Mouse (Mus musculus): Measurements from ENCODE around the gene Hhatl. TPM values are rescaled to one million over a fixed set of nuclear protein-coding genes. Genes with fewer than 3 reads are reported as not detected.

The Hhatl gene
- polyA plus RNA-seq, 1 experiment from 2014 or later, result not detected

- Histone ChIP-seq H3K27ac (replicated peaks; ENCODE audit: low read depth, low read length) (no peak overlapping the region), H3K27me3 (ENCODE audit: control insufficient read depth, insufficient read depth, low read length) (no peaks in the 10 kb centered on the region), H3K4me2 (ENCODE audit: low read depth, low read length) (no peak overlapping the region), H3K9ac (replicated peaks; ENCODE audit: low read length) (no peak overlapping the region), H3K4me1 (ENCODE audit: control insufficient read depth, insufficient read depth, low read length) (no peaks in the 10 kb centered on the region), H3K4me3 (ENCODE audit: low read depth, low read length) (no peak overlapping the region), H3K36me3 (replicated peaks; ENCODE audit: control insufficient read depth, insufficient read depth, low read depth, low read length) (no peaks in the 10 kb centered on the region), H3K9me3 (replicated peaks; ENCODE audit: control insufficient read depth, low read length) (no peaks in the 10 kb centered on the region)
- WGBS, result 74% methylated on average over 9 of the region's 9 CpGs
- DNase-seq (ENCODE audit: low spot score) (no peak), ATAC-seq (replicated peaks; ENCODE audit: insufficient number of reproducible peaks, low FRiP score, low TSS enrichment, low read depth) (no peak)
These were observed 26.9 kb upstream of the Hhatl start for GRCm38 (mm10) chr9:121819073-121819770.

- no peaks in the 10 kb centered on the region for H3K36me3 ChIP-seq (replicated peaks; ENCODE audit: control insufficient read depth, insufficient read depth, low read depth, low read length)
- no peak for ATAC-seq (replicated peaks; ENCODE audit: insufficient number of reproducible peaks, low FRiP score, low TSS enrichment, low read depth)
- no peak overlapping the region for H3K4me2 ChIP-seq (ENCODE audit: low read depth, low read length)
- WGBS, result 65% methylated on average over 6 of the region's 6 CpGs
- no peak overlapping the region for H3K9ac ChIP-seq (replicated peaks; ENCODE audit: low read length)
- no peaks in the 10 kb centered on the region for H3K27me3 ChIP-seq (ENCODE audit: control insufficient read depth, insufficient read depth, low read length)
- no peak overlapping the region for H3K4me3 ChIP-seq (ENCODE audit: low read depth, low read length)
- H3K4me1 ChIP-seq (ENCODE audit: control insufficient read depth, insufficient read depth, low read length), result no peaks in the 10 kb centered on the region
- no peaks in the 10 kb centered on the region for H3K9me3 ChIP-seq (replicated peaks; ENCODE audit: control insufficient read depth, low read length)
- no peak for DNase-seq (ENCODE audit: low spot score)
- H3K27ac ChIP-seq (replicated peaks; ENCODE audit: low read depth, low read length), result no peak overlapping the region
These were observed 22.9 kb upstream of the Hhatl start for GRCm38 (mm10) chr9:121815183-121815582.

- Histone ChIP-seq H3K36me3 (replicated peaks; ENCODE audit: control insufficient read depth, insufficient read depth, low read depth, low read length) (no peaks in the 10 kb centered on the region), H3K4me1 (ENCODE audit: control insufficient read depth, insufficient read depth, low read length) (no peaks in the 10 kb centered on the region; the same call in 1 of the 2 replicates), H3K4me2 (ENCODE audit: low read depth, low read length) (no peak overlapping the region), H3K9me3 (replicated peaks; ENCODE audit: control insufficient read depth, low read length) (no peaks in the 10 kb centered on the region), H3K27me3 (ENCODE audit: control insufficient read depth, insufficient read depth, low read length) (no peaks in the 10 kb centered on the region), H3K9ac (replicated peaks; ENCODE audit: low read length) (no peak overlapping the region), H3K27ac (replicated peaks; ENCODE audit: low read depth, low read length) (no peak overlapping the region), H3K4me3 (ENCODE audit: low read depth, low read length) (no peak overlapping the region)
- DNase-seq (ENCODE audit: low spot score), result no peak
- no peak for ATAC-seq (replicated peaks; ENCODE audit: insufficient number of reproducible peaks, low FRiP score, low TSS enrichment, low read depth)
- WGBS, result 18% methylated on average over 15 of the region's 15 CpGs
These were observed 17.9 kb upstream of the Hhatl start for GRCm38 (mm10) chr9:121810081-121810821.

- H3K9me3 ChIP-seq (replicated peaks; ENCODE audit: control insufficient read depth, low read length), result no peaks in the 10 kb centered on the region
- ATAC-seq (replicated peaks; ENCODE audit: insufficient number of reproducible peaks, low FRiP score, low TSS enrichment, low read depth) (no peak), DNase-seq (ENCODE audit: low spot score) (no peak)
- no peak overlapping the region for H3K9ac ChIP-seq (replicated peaks; ENCODE audit: low read length)
- no peaks in the 10 kb centered on the region for H3K36me3 ChIP-seq (replicated peaks; ENCODE audit: control insufficient read depth, insufficient read depth, low read depth, low read length)
- no peaks in the 10 kb centered on the region for H3K27me3 ChIP-seq (ENCODE audit: control insufficient read depth, insufficient read depth, low read length)
- WGBS, result 44% methylated on average over 3 of the region's 3 CpGs
- no peaks in the 10 kb centered on the region; the same call in 1 of the 2 replicates for H3K4me1 ChIP-seq (ENCODE audit: control insufficient read depth, insufficient read depth, low read length)
- no peak overlapping the region for H3K4me3 ChIP-seq (ENCODE audit: low read depth, low read length)
- no peak overlapping the region for H3K27ac ChIP-seq (replicated peaks; ENCODE audit: low read depth, low read length)
- H3K4me2 ChIP-seq (ENCODE audit: low read depth, low read length), result no peak overlapping the region
These were observed 16.2 kb upstream of the Hhatl start for GRCm38 (mm10) chr9:121808511-121808910.

GRCm38 (mm10) chr9:121807947-121808346 is 15.6 kb upstream of the Hhatl start:
- Histone ChIP-seq H3K36me3 (replicated peaks; ENCODE audit: control insufficient read depth, insufficient read depth, low read depth, low read length) (no peaks in the 10 kb centered on the region), H3K27me3 (ENCODE audit: control insufficient read depth, insufficient read depth, low read length) (no peaks in the 10 kb centered on the region), H3K9me3 (replicated peaks; ENCODE audit: control insufficient read depth, low read length) (no peaks in the 10 kb centered on the region), H3K4me3 (ENCODE audit: low read depth, low read length) (no peak overlapping the region), H3K9ac (replicated peaks; ENCODE audit: low read length) (no peak overlapping the region; the same call in 1 of the 2 replicates), H3K27ac (replicated peaks; ENCODE audit: low read depth, low read length) (no peak overlapping the region), H3K4me2 (ENCODE audit: low read depth, low read length) (no peak overlapping the region), H3K4me1 (ENCODE audit: control insufficient read depth, insufficient read depth, low read length) (no peaks in the 10 kb centered on the region; the same call in 1 of the 2 replicates)
- no peak for DNase-seq (ENCODE audit: low spot score)
- ATAC-seq (replicated peaks; ENCODE audit: insufficient number of reproducible peaks, low FRiP score, low TSS enrichment, low read depth), result no peak
- 60% methylated on average over 7 of the region's 7 CpGs for whole genome bisulfite sequencing

- no peaks in the 10 kb centered on the region for H3K36me3 ChIP-seq (replicated peaks; ENCODE audit: control insufficient read depth, insufficient read depth, low read depth, low read length)
- no peak overlapping the region for H3K27ac ChIP-seq (replicated peaks; ENCODE audit: low read depth, low read length)
- no peak for DNase-seq (ENCODE audit: low spot score)
- no peaks in the 10 kb centered on the region for H3K9me3 ChIP-seq (replicated peaks; ENCODE audit: control insufficient read depth, low read length)
- H3K4me2 ChIP-seq (ENCODE audit: low read depth, low read length), result no peak overlapping the region
- WGBS, result 48% methylated on average over 1 of the region's 1 CpGs
- no peak overlapping the region for H3K9ac ChIP-seq (replicated peaks; ENCODE audit: low read length)
- H3K4me1 ChIP-seq (ENCODE audit: control insufficient read depth, insufficient read depth, low read length), result no peaks in the 10 kb centered on the region; the same call in 1 of the 2 replicates
- no peak overlapping the region for H3K4me3 ChIP-seq (ENCODE audit: low read depth, low read length)
- H3K27me3 ChIP-seq (ENCODE audit: control insufficient read depth, insufficient read depth, low read length), result no peaks in the 10 kb centered on the region
- no peak for ATAC-seq (replicated peaks; ENCODE audit: insufficient number of reproducible peaks, low FRiP score, low TSS enrichment, low read depth)
These were observed 15.2 kb upstream of the Hhatl start for GRCm38 (mm10) chr9:121807546-121807945.

- Histone ChIP-seq H3K9me3 (replicated peaks; ENCODE audit: control insufficient read depth, low read length) (no peaks in the 10 kb centered on the region), H3K36me3 (replicated peaks; ENCODE audit: control insufficient read depth, insufficient read depth, low read depth, low read length) (no peaks in the 10 kb centered on the region), H3K9ac (replicated peaks; ENCODE audit: low read length) (no peak overlapping the region), H3K27ac (replicated peaks; ENCODE audit: low read depth, low read length) (no peak overlapping the region), H3K27me3 (ENCODE audit: control insufficient read depth, insufficient read depth, low read length) (no peaks in the 10 kb centered on the region), H3K4me1 (ENCODE audit: control insufficient read depth, insufficient read depth, low read length) (no peaks in the 10 kb centered on the region), H3K4me2 (ENCODE audit: low read depth, low read length) (no peak overlapping the region), H3K4me3 (ENCODE audit: low read depth, low read length) (no peak overlapping the region)
- no peak for DNase-seq (ENCODE audit: low spot score)
- 62% methylated on average over 7 of the region's 7 CpGs for WGBS
- ATAC-seq (replicated peaks; ENCODE audit: insufficient number of reproducible peaks, low FRiP score, low TSS enrichment, low read depth), result no peak
These were observed 10.4 kb upstream of the Hhatl start for GRCm38 (mm10) chr9:121802747-121803146.

GRCm38 (mm10) chr9:121798887-121799520 is 6.7 kb upstream of the Hhatl start:
- H3K9ac ChIP-seq (replicated peaks; ENCODE audit: low read length), result no peak overlapping the region
- WGBS, result 28% methylated on average over 6 of the region's 6 CpGs

More at GRCm38 (mm10) chr9:121798887-121799520, 6.7 kb upstream of the Hhatl start:
- no peaks in the 10 kb centered on the region for H3K27me3 ChIP-seq (ENCODE audit: control insufficient read depth, insufficient read depth, low read length)
- no peaks in the 10 kb centered on the region for H3K9me3 ChIP-seq (replicated peaks; ENCODE audit: control insufficient read depth, low read length)
- no peak overlapping the region for H3K27ac ChIP-seq (replicated peaks; ENCODE audit: low read depth, low read length)
- H3K4me2 ChIP-seq (ENCODE audit: low read depth, low read length), result no peak overlapping the region
- H3K4me1 ChIP-seq (ENCODE audit: control insufficient read depth, insufficient read depth, low read length), result no peaks in the 10 kb centered on the region
- no peak for ATAC-seq (replicated peaks; ENCODE audit: insufficient number of reproducible peaks, low FRiP score, low TSS enrichment, low read depth)
- no peaks in the 10 kb centered on the region for H3K36me3 ChIP-seq (replicated peaks; ENCODE audit: control insufficient read depth, insufficient read depth, low read depth, low read length)
- DNase-seq (ENCODE audit: low spot score), result no peak
- H3K4me3 ChIP-seq (ENCODE audit: low read depth, low read length), result no peak overlapping the region
